Mouse (Mus musculus) heart, embryonic 13.5 days (tissue): ENCODE data around the gene Fbxw7. TPM values are rescaled to one million over a fixed set of nuclear protein-coding genes. Genes with fewer than 3 reads are reported as not detected.

Source experiments
- ATAC-seq: fragments of 200-750 bp; cut with Nextera tagmentation; 2 replicates; pipeline ENCODE4 v1.8.0; 2017; ENCODE audit warnings: moderate TSS enrichment; ENCODE audit not compliant: insufficient number of reproducible peaks, low FRiP score, low TSS enrichment; ENCODE audit errors: extremely low read depth
- H3K27ac ChIP-seq: fragments of 300-500 bp; sonication (generic); replicated peaks from 2 replicates; pipeline ENCODE4 v1.5.1; 2015; ENCODE audit warnings: moderate library complexity, mild to moderate bottlenecking, inconsistent platforms
- H3K27me3 ChIP-seq: fragments of 300-500 bp; sonication (generic); replicated peaks from 2 replicates; pipeline ENCODE4 v1.6.1; 2015; ENCODE audit warnings: mild to moderate bottlenecking, inconsistent platforms
- H3K36me3 ChIP-seq: fragments of 300-500 bp; sonication (generic); 2 replicates; pipeline ENCODE4 v1.6.1; 2015; ENCODE audit warnings: mild to moderate bottlenecking, inconsistent platforms
- H3K4me1 ChIP-seq: fragments of 300-500 bp; sonication (generic); 2 replicates; pipeline ENCODE4 v1.6.1; 2015; ENCODE audit warnings: inconsistent platforms
- H3K4me2 ChIP-seq: fragments of 300-500 bp; sonication (generic); 2 replicates; pipeline ENCODE4 v1.6.1; 2015; ENCODE audit warnings: inconsistent platforms, mild to moderate bottlenecking, moderate library complexity
- H3K4me3 ChIP-seq: fragments of 300-500 bp; sonication (generic); 2 replicates; pipeline ENCODE4 v1.5.1; 2015; ENCODE audit warnings: moderate library complexity, mild to moderate bottlenecking, inconsistent platforms
- H3K9ac ChIP-seq: fragments of 300-500 bp; sonication (generic); 2 replicates; pipeline ENCODE4 v1.6.1; 2015; ENCODE audit warnings: inconsistent platforms, mild to moderate bottlenecking, moderate library complexity
- H3K9me3 ChIP-seq: fragments of 300-500 bp; sonication (generic); 2 replicates; pipeline ENCODE4 v1.6.1; 2016; ENCODE audit warnings: inconsistent platforms
- WGBS: fragments of 180-500 bp; shearing (Covaris S2); methylation state at CpG from one replicate; pipeline ENCODE4 v1.1.7; 2015; ENCODE audit warnings: mixed read lengths; 5-methylcytosine and 5-hydroxymethylcytosine counted together
- polyA plus RNA-seq: library from polyadenylated mRNA; unstranded; fragments of >200 nt; fragmentation: Nextera tagmentation; extraction: Ambion mirVana; gene quantifications from 2 replicates; pipeline ENCODE4 v1.2.1, GENCODE M21; 2015

Gene Fbxw7
- polyA plus RNA-seq, 1 experiment from 2014 or later = 6.4 TPM

GRCm38 (mm10) chr3:84980158-84980557 lies 165.1 kb downstream of the Fbxw7 start:
- 95% methylated on average over 2 of the region's 2 CpGs for WGBS
- Histone ChIP-seq H3K27ac (no peak overlapping the region), H3K27me3 (no peaks in the 10 kb centered on the region), H3K4me3 (no peak overlapping the region), H3K36me3 (peaks cover 44% of the 10 kb centered on the region), H3K9me3 (no peaks in the 10 kb centered on the region), H3K4me1 (no peaks in the 10 kb centered on the region), H3K9ac (no peak overlapping the region), H3K4me2 (no peak overlapping the region)
- no peak for ATAC-seq

- ATAC-seq = no peak
- Histone ChIP-seq H3K4me1 (no peaks in the 10 kb centered on the region), H3K27me3 (no peaks in the 10 kb centered on the region), H3K27ac (no peak overlapping the region), H3K9me3 (no peaks in the 10 kb centered on the region), H3K9ac (no peak overlapping the region), H3K36me3 (peaks cover 20% of the 10 kb centered on the region), H3K4me2 (no peak overlapping the region), H3K4me3 (no peak overlapping the region)
- WGBS = 63% methylated on average over 4 of the region's 4 CpGs
Observed at GRCm38 (mm10) chr3:84982688-84983087, 167.6 kb downstream of the Fbxw7 start.

DNA sequence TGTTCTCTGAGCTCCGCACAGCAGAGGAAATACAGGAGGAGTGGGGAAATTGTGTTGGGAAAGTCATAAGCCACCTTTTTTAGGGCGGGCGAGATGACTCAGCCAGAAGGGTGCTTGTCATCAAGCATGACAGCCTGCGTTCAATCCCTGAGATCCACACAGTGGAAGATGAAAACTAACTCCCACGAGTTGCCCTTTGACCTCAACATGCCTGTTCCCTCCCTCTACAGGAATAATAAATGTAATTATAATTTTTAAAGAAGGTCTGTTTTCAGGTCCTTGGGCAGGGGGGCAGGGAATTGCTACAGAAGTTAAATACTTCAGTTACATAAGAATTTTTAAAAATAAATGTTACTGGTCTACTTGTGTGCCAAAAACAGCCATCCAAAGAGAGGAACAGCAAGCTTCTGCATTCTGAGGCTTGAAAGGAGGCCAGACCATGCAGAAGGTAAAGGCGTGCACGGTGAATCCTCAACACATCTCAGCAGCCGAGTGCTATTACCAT lies 170.1 kb downstream of the Fbxw7 start:
- H3K9ac ChIP-seq = no peak overlapping the region
- no peak for ATAC-seq
- no peaks in the 10 kb centered on the region for H3K4me1 ChIP-seq
- H3K9me3 ChIP-seq = no peaks in the 10 kb centered on the region
- H3K4me3 ChIP-seq = no peak overlapping the region
- no peaks in the 10 kb centered on the region for H3K27me3 ChIP-seq
- H3K4me2 ChIP-seq = no peak overlapping the region
- WGBS = 77% methylated on average over 8 of the region's 8 CpGs
- no peak overlapping the region for H3K27ac ChIP-seq
- H3K36me3 ChIP-seq = peaks cover 2% of the 10 kb centered on the region; the same call in 1 of the 2 replicates

DNA sequence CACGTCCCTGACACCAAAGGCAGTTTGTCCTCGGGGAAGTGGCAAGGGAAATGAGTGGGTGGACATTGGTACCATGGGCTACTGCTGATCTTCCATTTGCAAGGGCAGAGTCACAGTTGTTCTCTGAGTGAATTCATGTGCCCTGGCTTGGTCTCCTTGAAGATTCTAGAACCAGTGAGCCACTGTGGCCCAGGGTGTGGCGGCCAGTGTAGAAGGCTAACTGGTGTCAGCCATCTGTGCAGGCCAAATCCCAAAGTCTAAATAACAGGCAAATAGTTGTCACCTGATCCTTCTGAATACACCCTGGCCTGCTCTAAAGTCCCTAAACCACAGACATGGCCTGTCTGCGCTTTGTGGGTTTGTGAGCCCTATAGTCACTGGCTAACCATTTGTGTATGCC lies 173.8 kb downstream of the Fbxw7 start:
- no peaks in the 10 kb centered on the region for H3K36me3 ChIP-seq
- H3K27ac ChIP-seq = no peak overlapping the region
- H3K9me3 ChIP-seq = no peaks in the 10 kb centered on the region
- H3K4me2 ChIP-seq = no peak overlapping the region
- 76% methylated on average over 4 of the region's 4 CpGs for WGBS
- H3K9ac ChIP-seq = no peak overlapping the region
- H3K27me3 ChIP-seq = no peaks in the 10 kb centered on the region
- ATAC-seq = no peak
- H3K4me1 ChIP-seq = no peaks in the 10 kb centered on the region
- H3K4me3 ChIP-seq = no peak overlapping the region

DNA sequence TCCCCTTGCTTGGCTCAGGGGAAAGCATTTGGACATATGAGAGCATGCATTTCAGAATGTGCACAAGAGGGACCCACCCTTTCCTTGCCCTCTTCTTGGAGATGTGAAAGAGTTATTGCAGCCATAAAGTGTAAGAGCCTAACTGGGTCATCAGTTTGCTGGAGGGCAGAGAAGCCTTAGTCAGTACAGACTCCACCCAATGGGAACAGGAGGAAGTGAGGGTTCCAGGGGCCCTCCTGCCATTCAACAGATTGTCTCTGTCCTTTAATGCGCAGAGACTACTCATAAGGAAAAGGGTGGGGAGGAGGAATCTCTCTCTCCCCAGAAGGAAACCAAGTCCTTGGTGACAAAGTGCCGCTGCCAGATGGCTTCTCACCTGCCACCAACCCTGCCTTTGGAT lies 190.2 kb downstream of the Fbxw7 start:
- WGBS = 93% methylated on average over 2 of the region's 2 CpGs
- no peak overlapping the region for H3K4me3 ChIP-seq
- no peaks in the 10 kb centered on the region for H3K36me3 ChIP-seq
- no peaks in the 10 kb centered on the region for H3K4me1 ChIP-seq
- H3K27ac ChIP-seq = no peak overlapping the region
- no peak for ATAC-seq
- no peak overlapping the region for H3K9ac ChIP-seq
- no peaks in the 10 kb centered on the region for H3K9me3 ChIP-seq
- no peak overlapping the region for H3K4me2 ChIP-seq
- no peaks in the 10 kb centered on the region for H3K27me3 ChIP-seq

DNA sequence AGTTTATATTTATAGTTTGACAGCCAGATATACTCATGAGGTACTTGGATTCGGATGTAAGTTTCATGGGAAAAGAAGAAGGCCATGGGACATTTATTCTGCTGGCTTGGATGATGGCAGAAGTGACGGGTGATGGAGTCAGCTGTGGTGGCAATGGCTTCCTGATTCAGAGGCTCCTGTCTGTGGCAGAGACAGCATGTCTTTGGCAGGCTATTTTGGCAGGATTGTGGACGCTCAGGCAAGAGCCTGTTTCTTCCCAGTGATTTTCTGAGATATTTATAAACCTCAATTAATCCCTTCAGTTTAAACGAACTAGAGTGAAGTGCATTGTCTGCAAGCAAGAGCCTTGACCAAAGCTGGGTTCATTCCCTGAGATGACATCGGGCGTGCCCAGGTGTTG lies 197.8 kb downstream of the Fbxw7 start:
- Histone ChIP-seq H3K9me3 (no peaks in the 10 kb centered on the region), H3K9ac (no peak overlapping the region), H3K27ac (no peak overlapping the region), H3K4me2 (no peak overlapping the region), H3K4me1 (peaks cover 10% of the 10 kb centered on the region), H3K36me3 (no peaks in the 10 kb centered on the region), H3K27me3 (no peaks in the 10 kb centered on the region), H3K4me3 (no peak overlapping the region)
- no peak for ATAC-seq
- WGBS = 71% methylated on average over 6 of the region's 6 CpGs

DNA sequence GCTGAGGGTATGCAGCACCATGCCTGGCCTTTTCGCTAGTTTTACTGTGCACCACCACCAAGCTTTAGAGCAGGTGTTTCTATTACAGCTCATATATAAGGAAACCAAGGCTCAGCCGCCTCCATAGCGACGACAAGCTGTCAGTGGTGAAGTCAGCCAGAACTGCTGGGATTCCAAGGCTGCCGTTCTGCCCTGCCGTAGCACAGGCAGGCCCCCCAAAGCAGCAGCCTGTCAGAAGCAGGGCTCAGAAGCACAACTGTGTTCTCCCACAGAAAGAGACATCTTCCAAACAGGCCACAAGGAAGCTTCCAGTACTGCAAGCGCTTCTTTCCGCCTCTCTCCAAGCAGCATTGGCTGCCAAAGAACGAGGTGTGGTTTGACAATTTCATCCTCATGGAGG lies 200.6 kb downstream of the Fbxw7 start:
- peak overlapping the region; percentile 50 for H3K9ac ChIP-seq
- peaks cover 10% of the 10 kb centered on the region for H3K4me1 ChIP-seq
- H3K27ac ChIP-seq = peak overlapping the region; percentile 50
- no peaks in the 10 kb centered on the region for H3K9me3 ChIP-seq
- WGBS = 28% methylated on average over 9 of the region's 9 CpGs
- H3K4me3 ChIP-seq = no peak overlapping the region
- no peaks in the 10 kb centered on the region for H3K27me3 ChIP-seq
- peak overlapping the region; percentile 30; the same call in 1 of the 2 replicates for H3K4me2 ChIP-seq
- no peaks in the 10 kb centered on the region for H3K36me3 ChIP-seq
- ATAC-seq = no peak

- Histone ChIP-seq H3K4me3 (no peak overlapping the region), H3K27ac (no peak overlapping the region), H3K9ac (no peak overlapping the region), H3K4me2 (no peak overlapping the region), H3K27me3 (no peaks in the 10 kb centered on the region), H3K9me3 (no peaks in the 10 kb centered on the region), H3K36me3 (no peaks in the 10 kb centered on the region), H3K4me1 (peaks cover 15% of the 10 kb centered on the region)
- ATAC-seq = no peak
Observed at GRCm38 (mm10) chr3:85020137-85020536, 205.1 kb downstream of the Fbxw7 start.

- WGBS = 85% methylated on average over 6 of the region's 6 CpGs
- Histone ChIP-seq H3K9me3 (no peaks in the 10 kb centered on the region), H3K27ac (no peak overlapping the region), H3K27me3 (no peaks in the 10 kb centered on the region), H3K4me2 (no peak overlapping the region), H3K4me3 (no peak overlapping the region), H3K36me3 (no peaks in the 10 kb centered on the region), H3K4me1 (peaks cover 5% of the 10 kb centered on the region; the same call in 1 of the 2 replicates), H3K9ac (no peak overlapping the region)
- no peak for ATAC-seq
Observed at GRCm38 (mm10) chr3:85021816-85022215, 206.7 kb downstream of the Fbxw7 start.

DNA sequence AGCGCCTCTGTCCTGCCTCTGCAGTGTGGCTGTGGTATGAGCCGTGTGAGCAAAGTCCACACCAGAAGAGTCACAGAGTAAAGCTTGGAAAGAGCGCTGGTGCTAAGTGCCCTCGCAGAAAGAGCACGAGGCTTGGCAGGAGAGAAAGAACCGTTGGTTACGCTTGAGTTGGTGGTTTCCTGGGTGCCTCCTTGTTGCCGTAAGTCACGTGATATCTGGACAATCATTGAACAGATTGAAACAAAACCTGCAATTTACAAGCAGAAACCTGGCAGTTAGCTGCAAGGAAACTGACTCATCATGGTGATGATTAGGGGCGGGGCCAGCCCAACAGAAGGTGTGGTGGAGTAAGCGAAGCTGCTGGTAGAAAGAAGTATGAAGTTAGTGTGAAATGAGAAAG lies 207.7 kb downstream of the Fbxw7 start:
- ATAC-seq = no peak
- no peaks in the 10 kb centered on the region for H3K27me3 ChIP-seq

DNA sequence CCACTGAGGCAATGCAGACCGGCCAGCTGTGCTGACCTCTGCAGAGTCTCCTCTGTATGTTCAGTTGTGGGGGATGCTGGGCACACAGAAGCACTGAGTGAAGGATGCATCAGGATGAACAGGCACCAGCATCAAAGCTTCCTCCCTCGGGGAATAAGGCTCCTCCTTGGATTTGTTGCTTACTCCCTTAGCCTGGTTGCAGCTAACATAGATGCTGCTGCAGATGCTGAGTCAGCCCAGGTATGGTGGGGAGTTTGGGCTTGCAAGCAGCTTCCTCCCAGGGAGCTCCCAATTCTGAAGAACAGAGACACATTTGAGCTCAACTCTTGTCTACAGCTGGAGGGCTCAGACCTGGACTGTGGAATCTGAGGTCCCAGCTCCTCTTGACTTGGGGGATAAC lies 209.2 kb downstream of the Fbxw7 start:
- no peak overlapping the region for H3K4me3 ChIP-seq
- H3K4me2 ChIP-seq = no peak overlapping the region
- no peak overlapping the region for H3K27ac ChIP-seq
- no peaks in the 10 kb centered on the region for H3K9me3 ChIP-seq
- H3K9ac ChIP-seq = no peak overlapping the region
- 59% methylated on average over 2 of the region's 2 CpGs for WGBS
- ATAC-seq = no peak
- H3K27me3 ChIP-seq = no peaks in the 10 kb centered on the region
- H3K36me3 ChIP-seq = no peaks in the 10 kb centered on the region
- H3K4me1 ChIP-seq = peaks cover 5% of the 10 kb centered on the region; the same call in 1 of the 2 replicates

More for the DNA sequence above, 207.7 kb downstream of the Fbxw7 start:
- no peaks in the 10 kb centered on the region for H3K36me3 ChIP-seq
- H3K9me3 ChIP-seq = no peaks in the 10 kb centered on the region
- H3K4me3 ChIP-seq = no peak overlapping the region
- peaks cover 5% of the 10 kb centered on the region; the same call in 1 of the 2 replicates for H3K4me1 ChIP-seq
- H3K9ac ChIP-seq = no peak overlapping the region
- H3K27ac ChIP-seq = no peak overlapping the region
- H3K4me2 ChIP-seq = no peak overlapping the region
- 71% methylated on average over 11 of the region's 11 CpGs for WGBS

GRCm38 (mm10) chr3:85024817-85025705 lies 210.0 kb downstream of the Fbxw7 start:
- H3K4me1 ChIP-seq = peaks cover 5% of the 10 kb centered on the region; the same call in 1 of the 2 replicates
- H3K9me3 ChIP-seq = no peaks in the 10 kb centered on the region
- no peak overlapping the region for H3K4me2 ChIP-seq
- no peak overlapping the region for H3K27ac ChIP-seq
- 33% methylated on average over 6 of the region's 6 CpGs for WGBS
- ATAC-seq = no peak
- H3K9ac ChIP-seq = no peak overlapping the region
- no peaks in the 10 kb centered on the region for H3K36me3 ChIP-seq
- H3K27me3 ChIP-seq = no peaks in the 10 kb centered on the region
- no peak overlapping the region for H3K4me3 ChIP-seq
